14 mouse cellular contexts compared by ENCODE assay signal in the genomic region with DNA sequence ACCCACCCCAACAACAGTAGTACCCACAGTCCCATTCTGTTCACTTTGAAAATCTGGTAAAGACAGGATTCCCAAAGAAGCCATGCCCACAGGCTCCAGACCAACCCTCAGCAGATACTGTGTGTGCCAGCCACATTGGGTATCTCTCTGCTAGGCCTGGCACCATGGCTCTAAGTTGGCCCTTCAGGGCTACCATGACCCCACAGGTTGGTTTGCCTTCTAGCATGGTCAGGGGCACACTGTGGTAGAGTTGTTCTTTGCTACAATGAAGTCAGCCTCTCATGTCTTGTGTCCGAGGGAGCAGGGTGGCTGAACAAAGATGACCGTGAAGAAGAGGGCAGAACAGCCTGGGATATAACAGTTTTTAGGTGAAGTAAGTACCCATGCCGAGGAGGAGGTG.
"Had no signal": no experiment of that assay in that cellular context is flagged by ENCODE, and none has a peak within 500 bp of the region (broad histone marks: within the 10 kb centered on the region; RNA-seq: fewer than 3 reads in every experiment).

No protein-coding gene starts in this region.

- ATAC-seq: midbrain, embryonic 13.5 days; midbrain, embryonic 16.5 days had no signal

- H3K4me3 ChIP-seq: left cerebral cortex, adult 2 months; liver, embryonic 13.5 days; midbrain, embryonic 13.5 days had no signal

- DNase-seq: kidney, postnatal 10 days; kidney, postnatal 36 days; layer of hippocampus, postnatal 36 days; liver, embryonic 13.5 days; lung, adult 2 months; lung, postnatal 14 days; lung, postnatal 4 days; thymus, adult 2 months; thymus, postnatal 14 days; thymus, postnatal 4 days had no signal

- H3K4me2 ChIP-seq: liver, embryonic 13.5 days; midbrain, embryonic 13.5 days had no signal

- H3K27ac ChIP-seq: left cerebral cortex, adult 2 months; liver, embryonic 13.5 days; midbrain, embryonic 13.5 days; stomach, postnatal 0 days had no signal

- H3K27me3 ChIP-seq: liver, embryonic 13.5 days had no signal

- H3K9me3 ChIP-seq: liver, embryonic 13.5 days; midbrain, embryonic 13.5 days had no signal

- H3K36me3 ChIP-seq: liver, embryonic 13.5 days; midbrain, embryonic 13.5 days had no signal

- H3K9ac ChIP-seq: liver, embryonic 13.5 days; midbrain, embryonic 13.5 days had no signal

- H3K4me1 ChIP-seq: liver, embryonic 13.5 days; midbrain, embryonic 13.5 days had no signal
